Mouse (Mus musculus) cerebral cortex, adult 2 months (tissue): Measurements from ENCODE around the gene Ccdc71.

Experiments used
- WGBS: fragments of 180-500 bp; shearing (Covaris S2); methylation state at CpG from one replicate; pipeline ENCODE4 v1.1.7; 2018; 5-methylcytosine and 5-hydroxymethylcytosine counted together

Ccdc71 gene

GRCm38 (mm10) chr9:108460319-108461178, at the start of gene Ccdc71:
Gene Ccdc71 (plus strand): TSS chr9:108460527.
- WGBS = under 1% methylated on average over 52 of the region's 52 CpGs

- 42% methylated on average over 9 of the region's 9 CpGs for WGBS
These were observed 48.9 kb upstream of the Ccdc71 start for GRCm38 (mm10) chr9:108411381-108411942.

- 73% methylated on average over 1 of the region's 1 CpGs for WGBS
These were observed 48.1 kb upstream of the Ccdc71 start for GRCm38 (mm10) chr9:108412221-108412620.

GRCm38 (mm10) chr9:108428384-108428783, 31.9 kb upstream of the Ccdc71 start, which contains the start of gene Ccdc36:
Gene Ccdc36 (minus strand): TSS chr9:108428484.

GRCm38 (mm10) chr9:108431431-108432067, 28.8 kb upstream of the Ccdc71 start:
- WGBS = 60% methylated on average over 32 of the region's 32 CpGs

- WGBS = 79% methylated on average over 3 of the region's 3 CpGs
These were observed 24.1 kb upstream of the Ccdc71 start, which contains the start of gene BC048562 for GRCm38 (mm10) chr9:108436182-108436581. Gene BC048562 (plus strand): TSS chr9:108436482.

- WGBS = 64% methylated on average over 6 of the region's 6 CpGs
These were observed 21.2 kb upstream of the Ccdc71 start for GRCm38 (mm10) chr9:108439176-108439575.

- 32% methylated on average over 5 of the region's 5 CpGs for WGBS
These were observed 19.8 kb upstream of the Ccdc71 start for GRCm38 (mm10) chr9:108440485-108440884.

GRCm38 (mm10) chr9:108441236-108441919, 18.9 kb upstream of the Ccdc71 start:
- WGBS = 34% methylated on average over 11 of the region's 11 CpGs

- WGBS = 83% methylated on average over 9 of the region's 9 CpGs
These were observed 15.2 kb upstream of the Ccdc71 start for GRCm38 (mm10) chr9:108445125-108445524.

GRCm38 (mm10) chr9:108449860-108450259, 10.5 kb upstream of the Ccdc71 start:
- whole genome bisulfite sequencing = 30% methylated on average over 4 of the region's 4 CpGs

- 50% methylated on average over 21 of the region's 21 CpGs for WGBS
These were observed 9.8 kb upstream of the Ccdc71 start for GRCm38 (mm10) chr9:108450292-108451169.

GRCm38 (mm10) chr9:108451170-108451493, 9.2 kb upstream of the Ccdc71 start:
- 86% methylated on average over 6 of the region's 6 CpGs for WGBS

GRCm38 (mm10) chr9:108451519-108452160, 8.7 kb upstream of the Ccdc71 start:
- WGBS = 51% methylated on average over 6 of the region's 6 CpGs

- WGBS = under 1% methylated on average over 40 of the region's 40 CpGs
These were observed 7.9 kb upstream of the Ccdc71 start for GRCm38 (mm10) chr9:108452291-108452906.

- WGBS = 25% methylated on average over 6 of the region's 6 CpGs
These were observed 7.4 kb upstream of the Ccdc71 start for GRCm38 (mm10) chr9:108452911-108453310.

- WGBS = 29% methylated on average over 4 of the region's 4 CpGs
These were observed 6.9 kb upstream of the Ccdc71 start for GRCm38 (mm10) chr9:108453458-108453857.

GRCm38 (mm10) chr9:108454429-108454828, 5.9 kb upstream of the Ccdc71 start:
- WGBS = 81% methylated on average over 6 of the region's 6 CpGs

GRCm38 (mm10) chr9:108455747-108456571, 4.4 kb upstream of the Ccdc71 start:
- 82% methylated on average over 12 of the region's 12 CpGs for WGBS
